Mouse (Mus musculus) midbrain, embryonic 11.5 days (tissue): ENCODE results near the gene Ankrd11. TPM values are rescaled to one million over a fixed set of nuclear protein-coding genes. Genes with fewer than 3 reads are reported as not detected.

ENCODE experiments used
- ATAC-seq: fragments of 200-750 bp; cut with Nextera tagmentation; 2 replicates; pipeline ENCODE4 v1.8.0; 2017; ENCODE audit warnings: moderate TSS enrichment, moderate library complexity; ENCODE audit not compliant: low FRiP score
- DNase-seq: peaks from one replicate; pipeline ENCODE4 v3.0.0; 2015; ENCODE audit warnings: low spot score; ENCODE audit errors: missing footprints
- H3K27ac ChIP-seq: fragments of 300-500 bp; sonication (generic); 2 replicates; pipeline ENCODE4 v1.5.1; 2014; ENCODE audit warnings: low read depth, low read length
- H3K27me3 ChIP-seq: fragments of 300-500 bp; sonication (generic); 2 replicates; pipeline ENCODE4 v1.6.1; 2014; ENCODE audit warnings: mild to moderate bottlenecking, low read length, moderate library complexity, mixed read lengths; ENCODE audit not compliant: control insufficient read depth, insufficient read depth
- H3K36me3 ChIP-seq: fragments of 300-500 bp; sonication (generic); 2 replicates; pipeline ENCODE4 v1.6.1; 2014; ENCODE audit warnings: mild to moderate bottlenecking, low read length, moderate library complexity, mixed read lengths; ENCODE audit not compliant: control insufficient read depth, insufficient read depth
- H3K4me1 ChIP-seq: fragments of 300-500 bp; sonication (generic); 2 replicates; pipeline ENCODE4 v1.6.1; 2014; ENCODE audit warnings: low read length; ENCODE audit not compliant: control insufficient read depth, insufficient read depth
- H3K4me2 ChIP-seq: fragments of 300-500 bp; sonication (generic); 2 replicates; pipeline ENCODE4 v1.6.1; 2014; ENCODE audit warnings: mild to moderate bottlenecking, moderate library complexity
- H3K4me3 ChIP-seq: fragments of 300-500 bp; sonication (generic); 2 replicates; pipeline ENCODE4 v1.5.1; 2014; ENCODE audit warnings: low read depth, low read length
- H3K9ac ChIP-seq: fragments of 300-500 bp; sonication (generic); 2 replicates; pipeline ENCODE4 v1.6.1; 2014; ENCODE audit warnings: low read length
- H3K9me3 ChIP-seq: fragments of 300-500 bp; sonication (generic); 2 replicates; pipeline ENCODE4 v1.6.1; 2016; ENCODE audit warnings: low read length; ENCODE audit not compliant: control insufficient read depth
- WGBS: fragments of 180-500 bp; shearing (Covaris S2); extraction: QIAGEN DNeasy Blood & Tissue Kit; methylation state at CpG from one replicate; pipeline ENCODE4 v1.1.7; 2014; 5-methylcytosine and 5-hydroxymethylcytosine counted together
- polyA plus RNA-seq: library from polyadenylated mRNA; unstranded; fragments of >200 nt; fragmentation: Nextera tagmentation; extraction: Ambion mirVana; gene quantifications from 2 replicates; pipeline ENCODE4 v1.2.1, GENCODE M21; 2014

Ankrd11 gene
- polyA plus RNA-seq, 1 experiment from 2014 or later = 72.0 TPM

DNA sequence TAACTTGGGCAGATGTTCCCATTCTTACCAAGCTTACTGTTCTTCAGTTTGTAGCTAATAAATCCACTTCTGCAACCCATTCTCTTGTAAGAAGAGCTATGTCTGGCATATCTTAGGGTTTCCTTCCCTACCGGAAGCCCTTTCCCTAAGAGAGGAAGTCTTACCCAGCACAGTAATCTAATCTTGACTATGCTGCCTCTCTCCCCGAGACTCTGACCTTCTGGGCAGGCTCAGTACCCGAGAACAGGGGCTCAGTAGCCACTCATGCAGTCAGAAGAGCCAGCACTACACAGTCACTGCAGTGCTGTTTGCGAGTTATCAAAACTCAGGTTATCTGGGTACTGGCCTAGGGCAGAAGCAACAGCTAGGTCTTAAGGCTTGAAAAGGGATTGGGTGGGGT is 144.1 kb downstream of the Ankrd11 start:
- Histone ChIP-seq H3K4me1 (no peaks in the 10 kb centered on the region), H3K27ac (no peak overlapping the region), H3K9me3 (no peaks in the 10 kb centered on the region), H3K4me3 (no peak overlapping the region), H3K4me2 (no peak overlapping the region), H3K9ac (no peak overlapping the region), H3K27me3 (no peaks in the 10 kb centered on the region), H3K36me3 (peaks cover 44% of the 10 kb centered on the region)
- ATAC-seq (no peak), DNase-seq (no peak)
- WGBS = 84% methylated on average over 4 of the region's 4 CpGs

DNA sequence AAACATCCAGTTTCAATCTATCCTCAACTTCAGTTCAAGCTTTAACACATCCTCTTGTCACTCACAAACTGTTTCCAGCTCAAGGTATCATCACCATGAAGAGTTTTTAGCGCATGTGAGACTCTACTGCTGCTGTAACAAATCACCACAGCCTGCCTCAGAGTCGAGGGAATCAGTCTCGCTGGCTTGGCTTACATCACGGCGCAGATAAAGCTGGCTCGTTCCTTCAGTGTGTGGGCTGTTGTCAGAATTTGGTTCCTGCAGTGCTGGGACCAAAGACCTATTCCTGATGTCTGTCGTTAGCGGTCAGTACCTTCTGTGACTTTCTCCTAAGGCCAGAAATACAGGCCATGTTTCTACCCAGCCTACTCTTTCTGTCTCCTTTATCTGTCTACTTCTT is 144.9 kb downstream of the Ankrd11 start:
- Histone ChIP-seq H3K9ac (no peak overlapping the region), H3K4me2 (no peak overlapping the region), H3K4me3 (no peak overlapping the region), H3K9me3 (no peaks in the 10 kb centered on the region), H3K4me1 (no peaks in the 10 kb centered on the region), H3K27me3 (no peaks in the 10 kb centered on the region), H3K27ac (no peak overlapping the region), H3K36me3 (peaks cover 52% of the 10 kb centered on the region)
- no peak for ATAC-seq
- WGBS = 94% methylated on average over 8 of the region's 8 CpGs
- no peak for DNase-seq

- 93% methylated on average over 11 of the region's 11 CpGs for WGBS
Observed at GRCm38 (mm10) chr8:122896317-122896716, 145.8 kb downstream of the Ankrd11 start.

DNA sequence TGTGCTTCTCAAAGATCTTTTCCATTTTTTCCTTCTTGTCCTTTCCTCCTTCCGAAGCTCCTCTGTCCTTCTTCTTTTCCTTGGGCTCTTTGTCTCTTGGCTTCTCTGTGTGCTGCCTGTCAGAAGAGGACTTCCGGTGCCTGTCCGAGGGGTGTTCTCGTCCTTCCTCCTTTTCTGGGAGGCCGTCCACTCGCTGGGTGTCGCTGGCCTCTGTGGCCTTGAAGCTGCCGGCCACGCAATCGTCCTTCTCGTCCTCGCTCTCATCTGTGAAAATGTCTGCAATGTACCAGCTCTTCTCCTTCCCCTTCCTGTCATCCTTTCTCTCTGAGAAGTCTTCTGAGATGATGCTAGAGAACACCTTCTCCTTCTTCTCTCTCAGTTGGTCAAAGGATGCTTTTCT is 148.6 kb downstream of the Ankrd11 start:
- Histone ChIP-seq H3K4me3 (no peak overlapping the region), H3K4me1 (no peaks in the 10 kb centered on the region), H3K9me3 (no peaks in the 10 kb centered on the region), H3K36me3 (peaks cover 74% of the 10 kb centered on the region), H3K27ac (no peak overlapping the region), H3K4me2 (no peak overlapping the region), H3K9ac (no peak overlapping the region), H3K27me3 (no peaks in the 10 kb centered on the region)
- DNase-seq (no peak), ATAC-seq (no peak)
- WGBS = 96% methylated on average over 12 of the region's 12 CpGs

More at GRCm38 (mm10) chr8:122896317-122896716, 145.8 kb downstream of the Ankrd11 start:
- no peak overlapping the region for H3K27ac ChIP-seq
- H3K27me3 ChIP-seq = no peaks in the 10 kb centered on the region
- no peak overlapping the region for H3K9ac ChIP-seq
- H3K4me3 ChIP-seq = no peak overlapping the region
- H3K9me3 ChIP-seq = no peaks in the 10 kb centered on the region
- ATAC-seq (no peak), DNase-seq (no peak)
- peaks cover 56% of the 10 kb centered on the region for H3K36me3 ChIP-seq
- no peaks in the 10 kb centered on the region for H3K4me1 ChIP-seq
- no peak overlapping the region for H3K4me2 ChIP-seq

GRCm38 (mm10) chr8:122891440-122891839 is 150.6 kb downstream of the Ankrd11 start:
- DNase-seq (no peak), ATAC-seq (no peak)
- H3K27ac ChIP-seq = no peak overlapping the region
- no peaks in the 10 kb centered on the region for H3K4me1 ChIP-seq
- no peak overlapping the region for H3K4me2 ChIP-seq
- H3K27me3 ChIP-seq = no peaks in the 10 kb centered on the region
- no peaks in the 10 kb centered on the region for H3K9me3 ChIP-seq
- H3K4me3 ChIP-seq = no peak overlapping the region
- WGBS = 91% methylated on average over 12 of the region's 12 CpGs
- H3K36me3 ChIP-seq = peaks cover 69% of the 10 kb centered on the region
- no peak overlapping the region for H3K9ac ChIP-seq

DNA sequence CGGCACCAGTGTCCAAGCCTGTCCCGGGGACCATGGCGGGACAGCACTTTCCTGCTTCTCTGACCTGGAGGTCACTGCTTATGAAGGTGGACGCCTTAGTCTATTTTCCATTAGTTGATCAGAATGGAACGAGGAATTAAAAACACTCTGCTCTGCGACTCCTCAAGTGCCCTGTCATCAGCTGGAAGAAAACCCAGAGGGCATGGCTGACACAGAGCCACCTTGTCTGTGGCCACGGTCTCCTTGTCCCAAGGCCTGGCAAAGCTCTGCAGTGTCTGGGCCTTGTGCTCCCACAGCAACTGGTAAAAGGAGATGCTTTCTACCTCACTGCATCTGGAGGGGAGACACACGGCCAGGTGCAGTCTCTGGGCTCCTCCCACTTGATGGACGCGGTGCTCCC is 158.4 kb downstream of the Ankrd11 start:
- Histone ChIP-seq H3K27me3 (no peaks in the 10 kb centered on the region), H3K4me3 (no peak overlapping the region), H3K9ac (no peak overlapping the region), H3K27ac (no peak overlapping the region), H3K4me1 (no peaks in the 10 kb centered on the region), H3K36me3 (peaks cover 32% of the 10 kb centered on the region), H3K9me3 (no peaks in the 10 kb centered on the region), H3K4me2 (no peak overlapping the region)
- WGBS = 90% methylated on average over 10 of the region's 10 CpGs
- ATAC-seq (no peak), DNase-seq (no peak)

DNA sequence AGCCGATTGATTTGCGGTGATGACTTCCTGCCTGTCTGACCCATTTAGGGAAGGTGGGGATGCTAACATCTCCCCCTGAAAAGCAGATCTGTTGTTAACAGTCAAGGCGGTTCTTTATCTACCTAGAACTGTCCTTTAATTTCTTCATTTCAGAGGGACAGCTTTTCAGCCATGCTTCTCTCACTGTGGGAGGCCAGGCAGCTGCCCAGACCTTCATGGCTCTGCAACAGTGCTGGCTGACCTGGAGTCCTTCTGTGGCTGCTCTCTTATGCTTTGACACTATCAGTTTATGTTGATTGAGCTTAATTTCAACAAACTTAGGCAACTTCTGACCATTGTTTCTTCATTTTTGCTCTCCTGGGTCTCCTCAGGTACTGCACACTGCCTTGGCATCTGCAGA is 161.8 kb downstream of the Ankrd11 start:
- H3K4me2 ChIP-seq = no peak overlapping the region
- no peaks in the 10 kb centered on the region for H3K9me3 ChIP-seq
- no peaks in the 10 kb centered on the region for H3K4me1 ChIP-seq
- no peak overlapping the region for H3K4me3 ChIP-seq
- peaks cover 14% of the 10 kb centered on the region for H3K36me3 ChIP-seq
- no peak overlapping the region for H3K9ac ChIP-seq
- WGBS = 56% methylated on average over 3 of the region's 3 CpGs
- H3K27me3 ChIP-seq = no peaks in the 10 kb centered on the region
- H3K27ac ChIP-seq = no peak overlapping the region
- DNase-seq = no peak
- ATAC-seq = no peak

DNA sequence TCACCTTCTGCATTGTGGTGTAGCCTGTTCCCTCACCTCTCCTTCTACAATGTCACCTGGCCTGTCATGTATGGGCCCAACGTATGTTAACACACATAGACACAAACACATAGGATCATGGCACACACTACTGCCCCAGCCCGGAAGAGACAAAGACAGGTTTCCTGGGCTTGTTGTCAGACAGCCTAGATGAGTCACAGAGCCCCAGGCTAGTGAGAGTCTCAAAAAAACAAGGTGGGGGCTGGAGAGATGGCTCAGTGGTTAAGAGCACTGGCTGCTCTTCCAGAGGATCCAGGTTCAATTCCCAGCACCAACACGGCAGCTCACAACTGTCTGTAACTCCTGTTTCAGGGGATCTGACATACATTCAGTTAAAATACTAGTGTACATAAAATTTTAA is 163.8 kb downstream of the Ankrd11 start:
- Histone ChIP-seq H3K4me1 (no peaks in the 10 kb centered on the region), H3K27ac (no peak overlapping the region), H3K9ac (no peak overlapping the region), H3K4me3 (no peak overlapping the region), H3K36me3 (no peaks in the 10 kb centered on the region; the same call in 1 of the 2 replicates), H3K27me3 (no peaks in the 10 kb centered on the region), H3K9me3 (no peaks in the 10 kb centered on the region), H3K4me2 (no peak overlapping the region)
- 92% methylated on average over 3 of the region's 3 CpGs for WGBS
- ATAC-seq = no peak
- no peak for DNase-seq

- no peak overlapping the region for H3K27ac ChIP-seq
- 75% methylated on average over 5 of the region's 5 CpGs for WGBS
- DNase-seq = no peak
Observed at GRCm38 (mm10) chr8:122875186-122875585, 166.9 kb downstream of the Ankrd11 start.

GRCm38 (mm10) chr8:122873171-122873570 is 168.9 kb downstream of the Ankrd11 start:
- no peak for ATAC-seq
- no peaks in the 10 kb centered on the region for H3K27me3 ChIP-seq
- no peak overlapping the region for H3K4me3 ChIP-seq
- WGBS = 68% methylated on average over 6 of the region's 6 CpGs
- H3K9ac ChIP-seq = no peak overlapping the region
- DNase-seq = no peak
- H3K36me3 ChIP-seq = no peaks in the 10 kb centered on the region
- no peaks in the 10 kb centered on the region for H3K9me3 ChIP-seq
- no peak overlapping the region for H3K27ac ChIP-seq
- H3K4me1 ChIP-seq = no peaks in the 10 kb centered on the region
- no peak overlapping the region for H3K4me2 ChIP-seq

More at GRCm38 (mm10) chr8:122875186-122875585, 166.9 kb downstream of the Ankrd11 start:
- H3K9me3 ChIP-seq = no peaks in the 10 kb centered on the region
- H3K4me3 ChIP-seq = no peak overlapping the region
- no peaks in the 10 kb centered on the region for H3K27me3 ChIP-seq
- no peak overlapping the region for H3K9ac ChIP-seq
- no peaks in the 10 kb centered on the region for H3K36me3 ChIP-seq
- no peaks in the 10 kb centered on the region for H3K4me1 ChIP-seq
- H3K4me2 ChIP-seq = no peak overlapping the region
- no peak for ATAC-seq
